Mouse (Mus musculus) heart, postnatal 0 days (tissue): Measurements from ENCODE around the gene Bola1. TPM values are rescaled to one million over a fixed set of nuclear protein-coding genes. Genes with fewer than 3 reads are reported as not detected.
A peak's percentile ranks its signal among the peaks of the same experiment; 100 is the strongest.
"Not testable (repeated sequence)": the region's sequence is repeated elsewhere in the genome, so short reads cannot be mapped to it uniquely, and the experiment has no call there.

Source experiments
- ATAC-seq: fragments of 200-750 bp; cut with Nextera tagmentation; 2 replicates; pipeline ENCODE4 v1.8.0; 2017; ENCODE audit warnings: low read depth, moderate number of reproducible peaks, moderate library complexity; ENCODE audit not compliant: insufficient read depth
- DNase-seq: peaks from one replicate; pipeline ENCODE4 v3.0.0-alpha.2; 2016; ENCODE audit warnings: low spot score
- H3K27ac ChIP-seq: fragments of 300-500 bp; sonication (generic); 2 replicates; pipeline ENCODE4 v1.5.1; 2014; ENCODE audit warnings: low read depth, mild to moderate bottlenecking
- H3K27me3 ChIP-seq: fragments of 300-500 bp; sonication (generic); 2 replicates; pipeline ENCODE4 v1.6.1; 2014; ENCODE audit warnings: low read length, mixed read lengths; ENCODE audit not compliant: control insufficient read depth, insufficient read depth
- H3K36me3 ChIP-seq: fragments of 300-500 bp; sonication (generic); replicated peaks from 2 replicates; pipeline ENCODE4 v1.6.1; 2014; ENCODE audit warnings: low read length, mixed read lengths; ENCODE audit not compliant: control insufficient read depth, insufficient read depth
- H3K4me1 ChIP-seq: fragments of 300-500 bp; sonication (generic); 2 replicates; pipeline ENCODE4 v1.6.1; 2014; ENCODE audit warnings: antibody characterized with exemption; ENCODE audit not compliant: control insufficient read depth, insufficient read depth
- H3K4me2 ChIP-seq: fragments of 300-500 bp; sonication (generic); 2 replicates; pipeline ENCODE4 v1.6.1; 2014; ENCODE audit warnings: low read depth, mild to moderate bottlenecking, low read length, moderate library complexity
- H3K4me3 ChIP-seq: fragments of 300-500 bp; sonication (generic); 2 replicates; pipeline ENCODE4 v1.5.1; 2014; ENCODE audit warnings: low read depth, low read length
- H3K9ac ChIP-seq: fragments of 300-500 bp; sonication (generic); replicated peaks from 2 replicates; pipeline ENCODE4 v1.6.1; 2014; ENCODE audit warnings: low read depth, low read length, mixed read lengths
- H3K9me3 ChIP-seq: fragments of 300-500 bp; sonication (generic); replicated peaks from 2 replicates; pipeline ENCODE4 v1.6.1; 2016; ENCODE audit warnings: low read length; ENCODE audit not compliant: control insufficient read depth
- CTCF ChIP-seq: IDR thresholded peaks from 2 replicates; pipeline ENCODE4 v1.5.1; 2016; ENCODE audit warnings: antibody characterized with exemption, control low read depth, low read depth
- EP300 ChIP-seq: IDR thresholded peaks from 2 replicates; pipeline ENCODE4 v1.6.1; 2016; ENCODE audit warnings: antibody characterized with exemption, low read depth
- WGBS: fragments of 180-500 bp; shearing (Covaris S2); extraction: QIAGEN DNeasy Blood & Tissue Kit; methylation state at CpG from one replicate; pipeline ENCODE4 v1.1.7; 2014; 5-methylcytosine and 5-hydroxymethylcytosine counted together
- polyA plus RNA-seq: library from polyadenylated mRNA; unstranded; fragments of >200 nt; fragmentation: Nextera tagmentation; extraction: Ambion mirVana; gene quantifications from 2 replicates; pipeline ENCODE4 v1.2.1, GENCODE M21; 2015
- total RNA-seq: library from RNA; depleted of rRNA; stranded (reverse); fragments of >200 nt; gene quantifications from 2 replicates; pipeline ENCODE4 v1.2.3, GENCODE M21; 2014; ENCODE audit warnings: low replicate concordance; rRNA removed

Gene Bola1
- 30.0 and 78.1 TPM in 2 replicates for total RNA-seq
- polyA plus RNA-seq = 52.4 and 55.3 TPM in 2 replicates

DNA sequence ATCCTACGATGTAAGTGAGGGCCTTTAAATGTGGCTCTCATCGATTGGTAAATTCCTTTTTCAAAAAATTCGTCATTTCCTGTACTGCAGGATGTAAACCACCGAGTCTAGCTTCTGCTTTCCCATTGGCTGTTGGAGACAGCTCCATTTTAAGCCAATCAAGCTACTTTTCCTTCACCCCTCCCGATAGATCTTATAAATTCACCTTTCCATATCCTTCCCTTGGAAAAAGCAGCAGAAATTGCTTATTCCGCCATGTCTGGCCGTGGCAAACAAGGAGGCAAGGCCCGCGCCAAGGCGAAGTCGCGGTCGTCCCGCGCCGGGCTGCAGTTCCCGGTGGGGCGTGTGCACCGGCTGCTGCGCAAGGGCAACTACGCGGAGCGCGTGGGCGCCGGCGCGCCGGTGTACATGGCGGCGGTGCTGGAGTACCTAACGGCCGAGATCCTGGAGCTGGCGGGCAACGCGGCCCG lies at the start of gene Bola1, which contains the start of gene Hist2h2ab:
Gene Bola1 (minus strand): TSS at position 49 of the 470 bp plus-strand sequence.
Gene Hist2h2ab (plus strand): TSS at position 205 of the 470 bp plus-strand sequence.
- Histone ChIP-seq H3K4me3 (peak within 1 kb of the TSS; percentile 64), H3K4me2 (peak within 1 kb of the TSS; percentile 82), H3K36me3 (no peaks in the 10 kb centered on the region), H3K9me3 (no peaks in the 10 kb centered on the region), H3K27ac (peak within 1 kb of the TSS; percentile 96), H3K27me3 (no peaks in the 10 kb centered on the region), H3K9ac (peak within 1 kb of the TSS; percentile 83), H3K4me1 (peaks cover 26% of the 10 kb centered on the region)
- TF ChIP-seq CTCF = no peak
- peak; percentile 68 for TF ChIP-seq EP300
- DNase-seq = peak; percentile 97
- ATAC-seq = peak; percentile 76
- under 1% methylated on average over 36 of the region's 37 CpGs for whole genome bisulfite sequencing

DNA sequence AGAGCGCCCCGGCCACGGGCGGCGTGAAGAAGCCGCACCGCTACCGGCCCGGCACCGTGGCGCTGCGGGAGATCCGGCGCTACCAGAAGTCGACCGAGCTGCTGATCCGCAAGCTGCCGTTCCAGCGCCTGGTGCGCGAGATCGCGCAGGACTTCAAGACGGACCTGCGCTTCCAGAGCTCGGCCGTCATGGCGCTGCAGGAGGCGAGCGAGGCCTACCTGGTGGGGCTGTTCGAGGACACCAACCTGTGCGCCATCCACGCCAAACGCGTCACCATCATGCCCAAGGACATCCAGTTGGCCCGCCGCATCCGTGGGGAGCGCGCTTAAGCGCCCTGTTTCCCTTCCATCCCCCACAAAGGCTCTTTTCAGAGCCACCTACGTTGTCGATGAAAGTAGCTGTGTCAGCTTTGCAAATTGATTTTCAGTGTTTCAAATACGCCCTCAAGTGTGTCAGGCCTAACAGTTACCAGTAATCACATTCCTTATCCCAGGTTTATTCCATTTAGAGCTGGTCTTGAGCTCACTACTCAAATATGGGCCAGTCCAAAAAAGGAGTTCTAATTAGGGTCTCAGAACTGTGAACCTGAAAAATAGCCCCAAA lies 49.4 kb upstream of the Bola1 start:
- DNase-seq, H3K9me3 ChIP-seq, H3K27me3 ChIP-seq, H3K36me3 ChIP-seq: not testable (repeated sequence)
- WGBS = 2% methylated on average over 9 of the region's 44 CpGs
- Histone ChIP-seq H3K4me2 (peak overlapping the region; percentile 75), H3K9ac (peak overlapping the region; percentile 60), H3K4me3 (peak overlapping the region; percentile 54), H3K4me1 (peaks cover 17% of the 10 kb centered on the region; the same call in 1 of the 2 replicates), H3K27ac (peak overlapping the region; percentile 95)
- ATAC-seq = peak; percentile 30

DNA sequence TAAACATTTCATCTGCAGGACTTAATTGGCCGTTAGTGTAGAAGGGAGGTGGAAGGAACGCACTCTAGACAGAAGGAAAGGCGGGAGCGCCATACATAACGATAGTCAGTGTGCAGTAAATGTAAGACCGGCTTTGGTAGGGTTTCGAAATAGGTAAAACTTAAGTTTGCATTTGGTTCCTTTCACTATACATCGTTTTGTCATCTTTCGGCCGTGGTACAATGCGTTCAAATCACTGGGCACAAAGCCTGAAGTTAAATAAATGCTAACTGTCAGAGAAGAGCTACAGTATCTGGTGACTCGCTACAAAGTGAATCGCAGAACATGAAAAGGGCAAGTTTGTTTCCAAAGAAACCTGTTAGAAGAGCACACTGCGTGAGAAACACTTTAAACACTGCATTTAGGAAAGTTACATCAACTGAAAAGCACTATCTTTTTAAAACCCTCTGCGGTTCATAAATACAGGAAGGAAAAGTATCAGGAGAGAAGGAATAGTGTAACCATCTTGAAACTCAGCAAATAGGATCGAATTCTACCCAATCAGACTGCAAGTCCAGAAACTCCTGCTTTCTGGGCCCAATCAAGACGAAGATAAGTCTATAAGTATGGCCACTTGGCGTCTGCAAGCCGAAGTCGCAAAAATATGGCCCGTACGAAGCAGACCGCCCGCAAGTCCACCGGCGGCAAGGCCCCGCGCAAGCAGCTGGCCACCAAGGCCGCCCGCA lies 48.7 kb upstream of the Bola1 start, which contains the start of gene Hist2h3b:
Gene Hist2h3b (plus strand): TSS at position 604 of the 725 bp plus-strand sequence.
- WGBS = 29% methylated on average over 29 of the region's 30 CpGs
- no peaks in the 10 kb centered on the region for H3K36me3 ChIP-seq
- H3K9me3 ChIP-seq = no peaks in the 10 kb centered on the region
- peaks cover 17% of the 10 kb centered on the region; the same call in 1 of the 2 replicates for H3K4me1 ChIP-seq
- no peaks in the 10 kb centered on the region for H3K27me3 ChIP-seq
- TF ChIP-seq EP300 (no peak), CTCF (no peak)
- DNase-seq (peak; percentile 85), ATAC-seq (peak; percentile 45)
- H3K9ac ChIP-seq = peak within 1 kb of the TSS; percentile 60
- peak within 1 kb of the TSS; percentile 54 for H3K4me3 ChIP-seq
- H3K27ac ChIP-seq = peak within 1 kb of the TSS; percentile 95
- peak within 1 kb of the TSS; percentile 75 for H3K4me2 ChIP-seq

DNA sequence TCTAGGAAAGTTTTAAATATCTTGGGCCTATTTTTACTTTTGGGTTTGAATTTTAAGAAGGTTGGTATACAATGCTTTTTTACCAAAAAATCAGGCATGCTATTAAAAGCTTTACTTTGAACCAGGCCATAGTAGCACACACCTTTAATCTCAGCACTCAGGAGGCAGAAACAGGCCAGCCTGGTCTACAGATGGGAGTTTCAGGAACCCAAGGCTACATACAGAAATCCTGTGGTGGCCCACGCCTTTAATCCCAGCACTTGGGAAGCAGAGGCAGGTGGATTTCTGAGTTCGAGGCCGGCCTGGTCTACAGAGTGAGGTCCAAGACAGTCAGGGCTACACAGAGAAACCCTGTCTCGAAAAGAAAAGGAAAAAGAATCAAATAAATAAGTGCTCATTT lies 48.0 kb upstream of the Bola1 start:
- H3K27ac ChIP-seq = 0 out of 2 replicates have a peak overlapping the region, but pooled peaks have one; percentile 92
- H3K9me3 ChIP-seq = no peaks in the 10 kb centered on the region
- no peak overlapping the region for H3K4me3 ChIP-seq
- 89% methylated on average over 4 of the region's 4 CpGs for WGBS
- no peak for ATAC-seq
- no peak for DNase-seq
- H3K36me3 ChIP-seq = no peaks in the 10 kb centered on the region
- H3K4me2 ChIP-seq = peak overlapping the region; percentile 56; the same call in 1 of the 2 replicates
- no peaks in the 10 kb centered on the region for H3K27me3 ChIP-seq
- TF ChIP-seq CTCF (no peak), EP300 (no peak)
- no peak overlapping the region for H3K9ac ChIP-seq
- peaks cover 17% of the 10 kb centered on the region; the same call in 1 of the 2 replicates for H3K4me1 ChIP-seq

DNA sequence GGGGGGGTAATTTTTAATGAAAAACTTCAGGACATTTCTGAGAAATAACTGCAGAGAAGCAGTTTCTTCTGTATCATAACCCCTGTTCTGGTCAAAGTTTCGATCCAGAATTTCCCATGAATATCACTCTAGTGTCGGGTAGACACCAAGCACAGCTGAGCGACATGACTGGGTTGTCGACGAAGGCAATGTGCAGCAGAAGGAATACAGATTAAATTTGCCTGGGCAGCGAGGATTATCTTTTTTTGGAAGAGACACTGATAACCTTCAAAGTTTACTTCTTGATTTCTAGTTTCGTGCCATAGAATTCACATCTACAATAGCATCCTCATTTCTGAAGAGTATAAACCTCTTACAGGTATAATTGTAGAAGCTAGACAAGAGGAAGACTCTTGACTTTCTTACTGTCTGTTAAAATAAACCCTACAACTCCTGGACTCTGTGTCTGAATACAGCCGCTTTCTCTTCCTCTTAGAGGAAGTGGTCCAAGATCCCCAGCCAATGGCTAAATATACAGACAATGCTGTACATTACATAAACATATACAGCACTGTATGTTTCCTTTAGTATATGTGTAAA lies 46.7 kb upstream of the Bola1 start:
- Histone ChIP-seq H3K4me1 (peaks cover 22% of the 10 kb centered on the region; the same call in 1 of the 2 replicates), H3K4me2 (no peak overlapping the region), H3K9me3 (no peaks in the 10 kb centered on the region), H3K36me3 (no peaks in the 10 kb centered on the region), H3K4me3 (no peak overlapping the region), H3K9ac (no peak overlapping the region), H3K27me3 (no peaks in the 10 kb centered on the region), H3K27ac (no peak overlapping the region)
- WGBS = 69% methylated on average over 8 of the region's 8 CpGs
- DNase-seq (no peak), ATAC-seq (no peak)
- TF ChIP-seq CTCF (no peak), EP300 (no peak)
